ENCODE assay signal across 11 mouse cellular contexts in genomic region chr9:114541279-114541741, GRCm38 (mm10). TPM values are rescaled to one million over a fixed set of nuclear protein-coding genes. Genes with fewer than 3 reads are reported as not detected.
DNase-seq lines count a peak whose midpoint lies in the region; ATAC-seq lines count a peak whose summit lies in the region.
"Had no signal": no experiment of that assay in that cellular context is flagged by ENCODE, and none has a peak within 500 bp of the region (broad histone marks: within the 10 kb centered on the region; RNA-seq: fewer than 3 reads in every experiment).

No protein-coding gene starts in this region.

- no peaks in the 10 kb centered on the region for H3K9me3 ChIP-seq in heart, embryonic 12.5 days (replicated peaks)
- H3K9me3 ChIP-seq in liver, embryonic 12.5 days (replicated peaks), result no peaks in the 10 kb centered on the region
- H3K9me3 ChIP-seq: limb, embryonic 12.5 days had no signal

- H3K4me3 ChIP-seq in heart, embryonic 12.5 days, result no peak overlapping the region
- no peak overlapping the region for H3K4me3 ChIP-seq in liver, embryonic 12.5 days
- H3K4me3 ChIP-seq: limb, embryonic 12.5 days had no signal

- 13% methylated on average over 1 of the region's 1 CpGs for WGBS in heart, embryonic 12.5 days
- WGBS in liver, embryonic 12.5 days (ENCODE audit: insufficient replicate concordance), result 24% methylated on average over 1 of the region's 1 CpGs

- no peaks in the 10 kb centered on the region for H3K36me3 ChIP-seq in heart, embryonic 12.5 days
- no peaks in the 10 kb centered on the region for H3K36me3 ChIP-seq in liver, embryonic 12.5 days
- H3K36me3 ChIP-seq: limb, embryonic 12.5 days had no signal

- no peak overlapping the region for H3K9ac ChIP-seq in heart, embryonic 12.5 days
- no peak overlapping the region for H3K9ac ChIP-seq in liver, embryonic 12.5 days
- H3K9ac ChIP-seq: limb, embryonic 12.5 days had no signal

- H3K27ac ChIP-seq in heart, embryonic 12.5 days (ENCODE audit: poor library complexity, severe bottlenecking), result peak overlapping the region; percentile 53
- H3K27ac ChIP-seq in liver, embryonic 12.5 days, result no peak overlapping the region
- H3K27ac ChIP-seq: limb, embryonic 12.5 days had no signal

- H3K4me2 ChIP-seq in heart, embryonic 12.5 days, result no peak overlapping the region; the same call in 1 of the 2 replicates
- no peak overlapping the region for H3K4me2 ChIP-seq in liver, embryonic 12.5 days
- H3K4me2 ChIP-seq: limb, embryonic 12.5 days had no signal

- peak; percentile 39 for DNase-seq in embryo, embryonic 11 days
- DNase-seq in embryo, embryonic 9.5 days (ENCODE audit: extremely low spot score), result no peak
- peak; percentile 71 for DNase-seq in MN1 (ENCODE audit: low spot score)
- no peak for DNase-seq in right cerebral cortex, postnatal 14 days
- DNase-seq: midbrain, embryonic 14.5 days had no signal

- peak; percentile 56 for ATAC-seq in heart, embryonic 12.5 days (ENCODE audit: insufficient number of reproducible peaks, low FRiP score)
- peak; percentile 45 for ATAC-seq in liver, embryonic 12.5 days
- no peak for ATAC-seq in frontal cortex, adult (ENCODE audit: low TSS enrichment)
- ATAC-seq in megakaryocyte, adult 5-6 weeks (ENCODE audit: poor library complexity, severe bottlenecking), result no peak

- H3K4me1 ChIP-seq in heart, embryonic 12.5 days (replicated peaks), result peaks cover 53% of the 10 kb centered on the region
- peaks cover 57% of the 10 kb centered on the region for H3K4me1 ChIP-seq in liver, embryonic 12.5 days

- H3K27me3 ChIP-seq in heart, embryonic 12.5 days (replicated peaks), result no peaks in the 10 kb centered on the region
- no peaks in the 10 kb centered on the region for H3K27me3 ChIP-seq in liver, embryonic 12.5 days (replicated peaks)
- H3K27me3 ChIP-seq: limb, embryonic 12.5 days had no signal

RNA-seq across cellular contexts. Expression of gene Trim71, which starts 22.9 kb away (rescaled TPM):
- 0.40 and 0.63 TPM in 2 replicates for polyA plus RNA-seq in heart, embryonic 12.5 days (2016; fragmentation: Nextera tagmentation; extraction: Ambion mirVana)
- 1.7 and 2.0 TPM in 2 replicates for polyA plus RNA-seq in liver, embryonic 12.5 days (2016; fragmentation: Nextera tagmentation; extraction: Ambion mirVana)
- not detected in 2 replicates for total RNA-seq in megakaryocyte, adult 5-6 weeks (2015)
- total RNA-seq in megakaryocyte, adult 5-6 weeks (2017), result not detected in 2 replicates

RNA-seq across cellular contexts. Expression of gene C130032M10Rik, which starts 25.8 kb away (rescaled TPM):
- 0.64 and 1.3 TPM in 2 replicates for polyA plus RNA-seq in heart, embryonic 12.5 days (2016; fragmentation: Nextera tagmentation; extraction: Ambion mirVana)
- 0.18 and 0.22 TPM in 2 replicates for polyA plus RNA-seq in liver, embryonic 12.5 days (2016; fragmentation: Nextera tagmentation; extraction: Ambion mirVana)
- not detected in 2 replicates for total RNA-seq in megakaryocyte, adult 5-6 weeks (2015)
- total RNA-seq in megakaryocyte, adult 5-6 weeks (2017), result not detected in 2 replicates
- polyA plus RNA-seq: cortical plate, adult 2 months; midbrain, embryonic 14.5 days had no signal

RNA-seq across cellular contexts. Expression of gene Ccr4, which starts 36.6 kb away (rescaled TPM):
- polyA plus RNA-seq in heart, embryonic 12.5 days (2016; fragmentation: Nextera tagmentation; extraction: Ambion mirVana), result not detected in 2 replicates
- polyA plus RNA-seq in liver, embryonic 12.5 days (2016; fragmentation: Nextera tagmentation; extraction: Ambion mirVana), result not detected in 2 replicates
- total RNA-seq in megakaryocyte, adult 5-6 weeks (2015), result 0.18 TPM in 1 of 2 replicates, not detected in the other
- total RNA-seq in megakaryocyte, adult 5-6 weeks (2017), result 0.07 TPM in 1 of 2 replicates, not detected in the other
- polyA plus RNA-seq: cortical plate, adult 2 months; limb, embryonic 12.5 days; midbrain, embryonic 14.5 days had no signal

Comparison
In these comparisons a context has a peak if more than half of its experiments do, and no peak if none do; other contexts are left out.
1. DNase-seq: peak in embryo, embryonic 11 days (single experiment) and MN1 (single experiment); none in embryo, embryonic 9.5 days (single experiment) and right cerebral cortex, postnatal 14 days (single experiment).
2. ATAC-seq: peak in heart, embryonic 12.5 days (single experiment) and liver, embryonic 12.5 days (single experiment); none in frontal cortex, adult (single experiment) and megakaryocyte, adult 5-6 weeks (single experiment).